Mouse (Mus musculus) heart, embryonic 12.5 days (tissue): Measurements from ENCODE around the gene Gucy2g. TPM values are rescaled to one million over a fixed set of nuclear protein-coding genes. Genes with fewer than 3 reads are reported as not detected.

Experiments used
- ATAC-seq: fragments of 200-750 bp; cut with Nextera tagmentation; 2 replicates; pipeline ENCODE4 v1.8.0; 2017; ENCODE audit warnings: moderate TSS enrichment, moderate library complexity; ENCODE audit not compliant: insufficient number of reproducible peaks, low FRiP score
- H3K27ac ChIP-seq: fragments of 300-500 bp; sonication (generic); 2 replicates; pipeline ENCODE4 v1.5.1; 2016; ENCODE audit warnings: mild to moderate bottlenecking, moderate library complexity; ENCODE audit not compliant: poor library complexity, severe bottlenecking
- H3K27me3 ChIP-seq: fragments of 300-500 bp; sonication (generic); replicated peaks from 2 replicates; pipeline ENCODE4 v1.6.1; 2016; ENCODE audit warnings: mild to moderate bottlenecking, moderate library complexity
- H3K36me3 ChIP-seq: fragments of 300-500 bp; sonication (generic); 2 replicates; pipeline ENCODE4 v1.6.1; 2016; ENCODE audit warnings: mild to moderate bottlenecking, moderate library complexity
- H3K4me1 ChIP-seq: fragments of 300-500 bp; sonication (generic); replicated peaks from 2 replicates; pipeline ENCODE4 v1.6.1; 2016; ENCODE audit warnings: mild to moderate bottlenecking
- H3K4me2 ChIP-seq: fragments of 300-500 bp; sonication (generic); 2 replicates; pipeline ENCODE4 v1.6.1; 2016; ENCODE audit warnings: mild to moderate bottlenecking, moderate library complexity
- H3K4me3 ChIP-seq: fragments of 300-500 bp; sonication (generic); 2 replicates; pipeline ENCODE4 v1.5.1; 2016; ENCODE audit warnings: mild to moderate bottlenecking
- H3K9ac ChIP-seq: fragments of 300-500 bp; sonication (generic); 2 replicates; pipeline ENCODE4 v1.6.1; 2016; ENCODE audit warnings: mild to moderate bottlenecking, moderate library complexity
- H3K9me3 ChIP-seq: fragments of 300-500 bp; sonication (generic); replicated peaks from 2 replicates; pipeline ENCODE4 v1.6.1; 2016; ENCODE audit warnings: mild to moderate bottlenecking, moderate library complexity
- WGBS: fragments of 180-500 bp; shearing (Covaris S2); methylation state at CpG from one replicate; pipeline ENCODE4 v1.1.7; 2016; 5-methylcytosine and 5-hydroxymethylcytosine counted together
- polyA plus RNA-seq: library from polyadenylated mRNA; unstranded; fragments of >200 nt; fragmentation: Nextera tagmentation; extraction: Ambion mirVana; gene quantifications from 2 replicates; pipeline ENCODE4 v1.2.1, GENCODE M21; 2016

The Gucy2g gene
- polyA plus RNA-seq, 1 experiment from 2014 or later: 0.04 TPM

GRCm38 (mm10) chr19:55206482-55207138, 34.4 kb downstream of the Gucy2g start:
- Histone ChIP-seq H3K9me3 (no peaks in the 10 kb centered on the region), H3K36me3 (no peaks in the 10 kb centered on the region), H3K27me3 (peaks cover 16% of the 10 kb centered on the region; the same call in 1 of the 2 replicates), H3K9ac (no peak overlapping the region), H3K27ac (no peak overlapping the region), H3K4me3 (no peak overlapping the region), H3K4me2 (no peak overlapping the region), H3K4me1 (no peaks in the 10 kb centered on the region)
- no peak for ATAC-seq
- WGBS: 34% methylated on average over 8 of the region's 8 CpGs

DNA sequence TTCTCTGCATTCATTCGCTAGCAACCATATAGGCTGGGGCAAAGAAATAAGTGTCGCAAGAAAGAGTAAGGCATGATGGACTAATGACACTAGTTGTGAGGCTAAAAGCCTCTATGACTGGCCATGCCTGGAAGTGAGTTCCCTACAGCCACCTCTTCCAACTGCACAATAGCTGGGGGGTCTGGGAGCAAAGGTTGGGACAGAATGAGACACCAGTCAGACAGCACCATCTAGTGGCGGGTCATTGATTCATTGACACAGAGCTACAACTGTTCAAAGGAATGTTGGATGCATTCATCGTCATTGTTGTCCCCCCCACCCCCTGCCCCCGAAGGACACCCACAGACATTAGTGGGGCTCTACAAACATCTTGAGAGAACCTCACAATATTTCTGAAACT, 42.7 kb downstream of the Gucy2g start:
- Histone ChIP-seq H3K4me2 (peak overlapping the region; percentile 54), H3K4me1 (no peaks in the 10 kb centered on the region), H3K27me3 (0 out of 2 replicates have a peak, but pooled peaks cover 8% of the 10 kb centered on the region), H3K36me3 (no peaks in the 10 kb centered on the region), H3K4me3 (peak overlapping the region; percentile 30), H3K9ac (no peak overlapping the region), H3K27ac (no peak overlapping the region), H3K9me3 (no peaks in the 10 kb centered on the region)
- WGBS: 36% methylated on average over 5 of the region's 5 CpGs
- ATAC-seq: no peak; the same call in 1 of the 2 replicates

- 72% methylated on average over 3 of the region's 3 CpGs for WGBS
- no peak overlapping the region for H3K4me3 ChIP-seq
- H3K4me1 ChIP-seq: 0 out of 2 replicates have a peak, but pooled peaks cover 4% of the 10 kb centered on the region
- no peak overlapping the region for H3K27ac ChIP-seq
- no peak overlapping the region for H3K4me2 ChIP-seq
- H3K9ac ChIP-seq: no peak overlapping the region
- no peaks in the 10 kb centered on the region for H3K36me3 ChIP-seq
- no peak for ATAC-seq
- H3K27me3 ChIP-seq: 0 out of 2 replicates have a peak, but pooled peaks cover 4% of the 10 kb centered on the region
- H3K9me3 ChIP-seq: no peaks in the 10 kb centered on the region
Measured at GRCm38 (mm10) chr19:55195574-55195973, 45.5 kb downstream of the Gucy2g start.

- no peak overlapping the region for H3K27ac ChIP-seq
- no peak for ATAC-seq
- no peak overlapping the region for H3K9ac ChIP-seq
- no peaks in the 10 kb centered on the region for H3K36me3 ChIP-seq
- no peak overlapping the region for H3K4me2 ChIP-seq
- 0 out of 2 replicates have a peak, but pooled peaks cover 2% of the 10 kb centered on the region for H3K27me3 ChIP-seq
- no peaks in the 10 kb centered on the region for H3K9me3 ChIP-seq
- H3K4me1 ChIP-seq: peaks cover 8% of the 10 kb centered on the region; the same call in 1 of the 2 replicates
- WGBS: 68% methylated on average over 7 of the region's 7 CpGs
- no peak overlapping the region for H3K4me3 ChIP-seq
Measured at GRCm38 (mm10) chr19:55194520-55195170, 46.4 kb downstream of the Gucy2g start.

- no peak for ATAC-seq
- Histone ChIP-seq H3K4me2 (no peak overlapping the region), H3K9me3 (no peaks in the 10 kb centered on the region), H3K4me3 (no peak overlapping the region), H3K4me1 (peaks cover 8% of the 10 kb centered on the region; the same call in 1 of the 2 replicates), H3K27ac (no peak overlapping the region), H3K36me3 (no peaks in the 10 kb centered on the region), H3K9ac (no peak overlapping the region), H3K27me3 (no peaks in the 10 kb centered on the region)
- whole genome bisulfite sequencing: 75% methylated on average over 11 of the region's 11 CpGs
Measured at GRCm38 (mm10) chr19:55193717-55194394, 47.2 kb downstream of the Gucy2g start.

- 84% methylated on average over 21 of the region's 21 CpGs for WGBS
- H3K27me3 ChIP-seq: no peaks in the 10 kb centered on the region
Measured at GRCm38 (mm10) chr19:55192254-55192945, 48.6 kb downstream of the Gucy2g start.

GRCm38 (mm10) chr19:55191596-55191995, 49.4 kb downstream of the Gucy2g start:
- no peaks in the 10 kb centered on the region for H3K9me3 ChIP-seq
- H3K9ac ChIP-seq: no peak overlapping the region
- peaks cover 8% of the 10 kb centered on the region; the same call in 1 of the 2 replicates for H3K4me1 ChIP-seq
- 67% methylated on average over 2 of the region's 2 CpGs for WGBS
- H3K4me3 ChIP-seq: no peak overlapping the region
- H3K27me3 ChIP-seq: no peaks in the 10 kb centered on the region
- H3K27ac ChIP-seq: no peak overlapping the region
- H3K4me2 ChIP-seq: no peak overlapping the region
- H3K36me3 ChIP-seq: no peaks in the 10 kb centered on the region
- no peak for ATAC-seq

More at GRCm38 (mm10) chr19:55192254-55192945, 48.6 kb downstream of the Gucy2g start:
- Histone ChIP-seq H3K27ac (no peak overlapping the region), H3K36me3 (no peaks in the 10 kb centered on the region), H3K4me2 (no peak overlapping the region), H3K9me3 (no peaks in the 10 kb centered on the region), H3K4me1 (peaks cover 8% of the 10 kb centered on the region; the same call in 1 of the 2 replicates), H3K9ac (no peak overlapping the region), H3K4me3 (no peak overlapping the region)
- ATAC-seq: no peak

DNA sequence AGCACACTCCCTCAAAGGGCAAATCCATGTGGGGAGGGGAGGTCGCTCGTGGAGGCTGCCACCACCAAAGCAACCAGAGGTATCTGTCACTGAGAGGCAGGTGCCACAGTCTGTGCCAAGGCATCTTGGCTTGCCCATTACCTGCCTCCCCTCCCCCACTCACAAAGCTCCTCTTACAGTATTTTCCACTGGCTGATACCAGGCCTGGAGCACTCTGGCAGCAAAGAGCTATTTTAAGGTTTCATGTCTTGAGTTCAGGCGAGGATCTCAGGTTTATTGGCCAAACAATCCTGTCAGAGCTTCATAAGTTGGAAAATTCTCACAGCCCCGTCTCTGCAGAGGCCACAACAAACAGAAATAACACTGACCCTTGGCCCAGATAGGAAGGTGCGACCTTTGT, 51.0 kb downstream of the Gucy2g start:
- no peak overlapping the region for H3K27ac ChIP-seq
- no peak for ATAC-seq
- H3K36me3 ChIP-seq: no peaks in the 10 kb centered on the region
- no peak overlapping the region for H3K4me3 ChIP-seq
- no peaks in the 10 kb centered on the region for H3K9me3 ChIP-seq
- 64% methylated on average over 5 of the region's 5 CpGs for WGBS
- H3K9ac ChIP-seq: no peak overlapping the region
- peaks cover 8% of the 10 kb centered on the region; the same call in 1 of the 2 replicates for H3K4me1 ChIP-seq
- H3K27me3 ChIP-seq: no peaks in the 10 kb centered on the region
- H3K4me2 ChIP-seq: no peak overlapping the region

DNA sequence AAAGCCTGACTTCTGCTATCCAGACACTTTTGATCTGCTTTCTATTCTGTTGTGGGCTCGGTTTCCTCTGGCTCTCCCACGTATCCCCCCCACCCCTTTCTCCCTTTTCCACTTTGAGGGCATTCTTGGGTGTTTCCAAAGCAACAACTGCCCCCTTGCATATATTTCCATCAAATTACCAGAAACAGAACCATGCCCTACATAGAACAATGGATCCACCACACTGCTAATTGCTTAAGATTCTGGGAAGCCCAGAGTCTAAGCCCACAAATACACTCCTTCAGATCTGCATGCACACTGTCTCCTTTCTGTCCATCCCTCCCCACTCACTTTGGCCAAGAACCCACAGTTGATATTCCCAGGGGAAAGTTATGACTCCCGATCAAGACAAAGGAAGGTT, 55.4 kb downstream of the Gucy2g start:
- Histone ChIP-seq H3K27me3 (no peaks in the 10 kb centered on the region), H3K9me3 (no peaks in the 10 kb centered on the region)
- 70% methylated on average over 3 of the region's 3 CpGs for WGBS

DNA sequence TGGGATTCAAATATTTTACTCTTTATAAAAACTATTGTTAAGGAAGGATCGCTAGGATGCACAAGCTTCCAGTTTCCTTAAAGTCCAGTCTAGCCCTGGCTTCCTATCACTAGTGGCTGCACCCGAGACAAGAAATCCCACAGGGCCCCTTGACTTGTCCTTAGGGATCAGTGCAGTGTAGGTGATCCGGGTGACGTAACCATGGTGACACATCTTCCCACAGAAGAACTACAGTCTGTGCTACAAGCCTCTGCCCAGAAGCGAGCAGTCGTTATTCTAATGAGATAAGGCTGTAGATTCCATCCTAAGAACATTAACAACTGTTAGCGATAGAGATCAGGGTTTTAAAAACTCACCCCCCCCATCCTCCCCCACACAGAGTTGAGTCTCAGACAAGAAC, 56.0 kb downstream of the Gucy2g start:
- no peak for ATAC-seq
- Histone ChIP-seq H3K9ac (no peak overlapping the region), H3K36me3 (no peaks in the 10 kb centered on the region), H3K4me1 (peaks cover 2% of the 10 kb centered on the region; the same call in 1 of the 2 replicates), H3K27ac (no peak overlapping the region), H3K27me3 (no peaks in the 10 kb centered on the region), H3K4me2 (no peak overlapping the region), H3K9me3 (no peaks in the 10 kb centered on the region), H3K4me3 (no peak overlapping the region)
- WGBS: 54% methylated on average over 7 of the region's 7 CpGs

More for the DNA sequence above, 55.4 kb downstream of the Gucy2g start:
- H3K27ac ChIP-seq: no peak overlapping the region
- H3K4me3 ChIP-seq: no peak overlapping the region
- H3K36me3 ChIP-seq: no peaks in the 10 kb centered on the region
- no peak overlapping the region for H3K9ac ChIP-seq
- no peak for ATAC-seq
- H3K4me2 ChIP-seq: no peak overlapping the region
- H3K4me1 ChIP-seq: peaks cover 5% of the 10 kb centered on the region; the same call in 1 of the 2 replicates
